Mouse (Mus musculus) hindbrain, embryonic 11.5 days (tissue): ENCODE results near the gene Abcb9. TPM values are rescaled to one million over a fixed set of nuclear protein-coding genes. Genes with fewer than 3 reads are reported as not detected.

ENCODE experiments used
- ATAC-seq: fragments of 200-750 bp; cut with Nextera tagmentation; 2 replicates; pipeline ENCODE4 v1.8.0; 2017; ENCODE audit warnings: mild to moderate bottlenecking, moderate TSS enrichment, moderate library complexity; ENCODE audit not compliant: low FRiP score
- DNase-seq: peaks from one replicate; pipeline ENCODE4 v3.0.0-alpha.2; 2015; ENCODE audit warnings: low spot score
- H3K27ac ChIP-seq: fragments of 300-500 bp; sonication (generic); 2 replicates; pipeline ENCODE4 v1.5.1; 2014; ENCODE audit warnings: mild to moderate bottlenecking, low read depth, low read length
- H3K27me3 ChIP-seq: fragments of 300-500 bp; sonication (generic); 2 replicates; pipeline ENCODE4 v1.6.1; 2014; ENCODE audit warnings: mild to moderate bottlenecking, low read length, moderate library complexity, mixed read lengths; ENCODE audit not compliant: control insufficient read depth, insufficient read depth
- H3K36me3 ChIP-seq: fragments of 300-500 bp; sonication (generic); 2 replicates; pipeline ENCODE4 v1.6.1; 2014; ENCODE audit warnings: mild to moderate bottlenecking, low read length, moderate library complexity, mixed read lengths; ENCODE audit not compliant: control insufficient read depth, insufficient read depth
- H3K4me1 ChIP-seq: fragments of 300-500 bp; sonication (generic); replicated peaks from 2 replicates; pipeline ENCODE4 v1.6.1; 2014; ENCODE audit warnings: low read length, mixed read lengths; ENCODE audit not compliant: control insufficient read depth, insufficient read depth
- H3K4me2 ChIP-seq: fragments of 300-500 bp; sonication (generic); replicated peaks from 2 replicates; pipeline ENCODE4 v1.6.1; 2014; ENCODE audit warnings: mild to moderate bottlenecking, low read depth, low read length
- H3K4me3 ChIP-seq: fragments of 300-500 bp; sonication (generic); 2 replicates; pipeline ENCODE4 v1.5.1; 2014; ENCODE audit warnings: low read depth, low read length
- H3K9ac ChIP-seq: fragments of 300-500 bp; sonication (generic); 2 replicates; pipeline ENCODE4 v1.6.1; 2014; ENCODE audit warnings: low read depth, low read length
- H3K9me3 ChIP-seq: fragments of 300-500 bp; sonication (generic); 2 replicates; pipeline ENCODE4 v1.6.1; 2016; ENCODE audit warnings: low read length; ENCODE audit not compliant: control insufficient read depth
- WGBS: fragments of 180-500 bp; shearing (Covaris S2); extraction: QIAGEN DNeasy Blood & Tissue Kit; methylation state at CpG from one replicate; pipeline ENCODE4 v1.1.7; 2014; 5-methylcytosine and 5-hydroxymethylcytosine counted together
- polyA plus RNA-seq: library from polyadenylated mRNA; unstranded; fragments of >200 nt; fragmentation: Nextera tagmentation; extraction: Ambion mirVana; gene quantifications from 2 replicates; pipeline ENCODE4 v1.2.1, GENCODE M21; 2014

Abcb9 gene
- polyA plus RNA-seq, 1 experiment from 2014 or later, result 0.76 TPM

GRCm38 (mm10) chr5:124085513-124085912 lies 10.1 kb downstream of the Abcb9 start:
- Histone ChIP-seq H3K27me3 (no peaks in the 10 kb centered on the region), H3K4me2 (no peak overlapping the region), H3K4me3 (no peak overlapping the region), H3K9me3 (no peaks in the 10 kb centered on the region), H3K4me1 (no peaks in the 10 kb centered on the region), H3K36me3 (no peaks in the 10 kb centered on the region), H3K9ac (peak overlapping the region; percentile 16; the same call in 1 of the 2 replicates), H3K27ac (no peak overlapping the region)
- no peak for DNase-seq
- no peak for ATAC-seq
- 82% methylated on average over 3 of the region's 3 CpGs for WGBS

GRCm38 (mm10) chr5:124084588-124085173 lies 10.9 kb downstream of the Abcb9 start:
- no peaks in the 10 kb centered on the region for H3K4me1 ChIP-seq
- no peak overlapping the region for H3K9ac ChIP-seq
- no peaks in the 10 kb centered on the region for H3K27me3 ChIP-seq
- ATAC-seq, result no peak
- no peak overlapping the region for H3K4me3 ChIP-seq
- H3K36me3 ChIP-seq, result no peaks in the 10 kb centered on the region
- H3K27ac ChIP-seq, result no peak overlapping the region
- WGBS, result 43% methylated on average over 11 of the region's 11 CpGs
- H3K9me3 ChIP-seq, result no peaks in the 10 kb centered on the region
- no peak overlapping the region for H3K4me2 ChIP-seq
- DNase-seq, result peak; percentile 88

GRCm38 (mm10) chr5:124083850-124084587 lies 11.6 kb downstream of the Abcb9 start:
- no peak overlapping the region for H3K4me2 ChIP-seq
- 0 out of 2 replicates have a peak, but pooled peaks cover 3% of the 10 kb centered on the region for H3K4me1 ChIP-seq
- 85% methylated on average over 14 of the region's 14 CpGs for WGBS
- no peaks in the 10 kb centered on the region for H3K27me3 ChIP-seq
- H3K9me3 ChIP-seq, result no peaks in the 10 kb centered on the region
- DNase-seq (no peak), ATAC-seq (no peak)
- H3K4me3 ChIP-seq, result no peak overlapping the region
- no peak overlapping the region for H3K27ac ChIP-seq
- no peaks in the 10 kb centered on the region for H3K36me3 ChIP-seq
- H3K9ac ChIP-seq, result no peak overlapping the region

- H3K4me3 ChIP-seq, result no peak overlapping the region
- ATAC-seq (no peak), DNase-seq (no peak)
- H3K4me1 ChIP-seq, result 0 out of 2 replicates have a peak, but pooled peaks cover 3% of the 10 kb centered on the region
- H3K4me2 ChIP-seq, result no peak overlapping the region
- no peaks in the 10 kb centered on the region for H3K36me3 ChIP-seq
- H3K27ac ChIP-seq, result no peak overlapping the region
- no peaks in the 10 kb centered on the region for H3K27me3 ChIP-seq
- no peak overlapping the region for H3K9ac ChIP-seq
- no peaks in the 10 kb centered on the region for H3K9me3 ChIP-seq
- WGBS, result 95% methylated on average over 17 of the region's 17 CpGs
Observed at GRCm38 (mm10) chr5:124082941-124083688, 12.5 kb downstream of the Abcb9 start.

GRCm38 (mm10) chr5:124082447-124082846 lies 13.2 kb downstream of the Abcb9 start:
- Histone ChIP-seq H3K36me3 (no peaks in the 10 kb centered on the region), H3K9me3 (no peaks in the 10 kb centered on the region), H3K27me3 (no peaks in the 10 kb centered on the region), H3K4me1 (0 out of 2 replicates have a peak, but pooled peaks cover 3% of the 10 kb centered on the region), H3K27ac (no peak overlapping the region), H3K4me2 (no peak overlapping the region), H3K4me3 (no peak overlapping the region), H3K9ac (no peak overlapping the region)
- ATAC-seq, result no peak
- 88% methylated on average over 10 of the region's 10 CpGs for WGBS
- no peak for DNase-seq

GRCm38 (mm10) chr5:124079880-124080279 lies 15.7 kb downstream of the Abcb9 start:
- Histone ChIP-seq H3K27ac (no peak overlapping the region), H3K9me3 (no peaks in the 10 kb centered on the region), H3K9ac (no peak overlapping the region), H3K4me2 (no peak overlapping the region), H3K4me3 (no peak overlapping the region), H3K36me3 (no peaks in the 10 kb centered on the region), H3K27me3 (no peaks in the 10 kb centered on the region), H3K4me1 (0 out of 2 replicates have a peak, but pooled peaks cover 3% of the 10 kb centered on the region)
- WGBS, result 92% methylated on average over 15 of the region's 17 CpGs
- ATAC-seq, result no peak
- no peak for DNase-seq

GRCm38 (mm10) chr5:124078794-124079416 lies 16.7 kb downstream of the Abcb9 start:
- ATAC-seq (peak; percentile 45; the same call in 1 of the 2 replicates), DNase-seq (peak; percentile 33)
- no peak overlapping the region for H3K27ac ChIP-seq
- no peak overlapping the region for H3K4me2 ChIP-seq
- 60% methylated on average over 9 of the region's 9 CpGs for WGBS
- 0 out of 2 replicates have a peak, but pooled peaks cover 3% of the 10 kb centered on the region for H3K4me1 ChIP-seq
- H3K9ac ChIP-seq, result 0 out of 2 replicates have a peak overlapping the region, but pooled peaks have one; percentile 19
- no peaks in the 10 kb centered on the region for H3K36me3 ChIP-seq
- H3K27me3 ChIP-seq, result no peaks in the 10 kb centered on the region
- H3K9me3 ChIP-seq, result no peaks in the 10 kb centered on the region
- H3K4me3 ChIP-seq, result no peak overlapping the region

- no peak overlapping the region for H3K4me3 ChIP-seq
- 0 out of 2 replicates have a peak, but pooled peaks cover 3% of the 10 kb centered on the region for H3K4me1 ChIP-seq
- H3K27ac ChIP-seq, result no peak overlapping the region
- DNase-seq (no peak), ATAC-seq (no peak)
- H3K9me3 ChIP-seq, result no peaks in the 10 kb centered on the region
- H3K9ac ChIP-seq, result no peak overlapping the region
- no peaks in the 10 kb centered on the region for H3K27me3 ChIP-seq
- H3K4me2 ChIP-seq, result no peak overlapping the region
- 61% methylated on average over 6 of the region's 6 CpGs for WGBS
- H3K36me3 ChIP-seq, result no peaks in the 10 kb centered on the region
Observed at GRCm38 (mm10) chr5:124077856-124078460, 17.6 kb downstream of the Abcb9 start.
